Mouse (Mus musculus) hindbrain, embryonic 13.5 days (tissue): ENCODE data around the gene Kcnk7. TPM values are rescaled to one million over a fixed set of nuclear protein-coding genes. Genes with fewer than 3 reads are reported as not detected.

ENCODE experiments used
- ATAC-seq: fragments of 200-750 bp; cut with Nextera tagmentation; 2 replicates; pipeline ENCODE4 v1.8.0; 2017; ENCODE audit warnings: moderate TSS enrichment; ENCODE audit not compliant: low FRiP score
- H3K27ac ChIP-seq: fragments of 300-500 bp; sonication (generic); 2 replicates; pipeline ENCODE4 v1.5.1; 2015; ENCODE audit warnings: inconsistent platforms, mild to moderate bottlenecking, moderate library complexity
- H3K27me3 ChIP-seq: fragments of 300-500 bp; sonication (generic); 2 replicates; pipeline ENCODE4 v1.6.1; 2015; ENCODE audit warnings: mild to moderate bottlenecking, inconsistent platforms
- H3K36me3 ChIP-seq: fragments of 300-500 bp; sonication (generic); 2 replicates; pipeline ENCODE4 v1.6.1; 2015; ENCODE audit warnings: mild to moderate bottlenecking, inconsistent platforms
- H3K4me1 ChIP-seq: fragments of 300-500 bp; sonication (generic); replicated peaks from 2 replicates; pipeline ENCODE4 v1.6.1; 2015; ENCODE audit warnings: inconsistent platforms
- H3K4me2 ChIP-seq: fragments of 300-500 bp; sonication (generic); 2 replicates; pipeline ENCODE4 v1.6.1; 2015; ENCODE audit warnings: inconsistent platforms, mild to moderate bottlenecking, moderate library complexity
- H3K4me3 ChIP-seq: fragments of 300-500 bp; sonication (generic); 2 replicates; pipeline ENCODE4 v1.5.1; 2015; ENCODE audit warnings: mild to moderate bottlenecking, inconsistent platforms
- H3K9ac ChIP-seq: fragments of 300-500 bp; sonication (generic); 2 replicates; pipeline ENCODE4 v1.6.1; 2015; ENCODE audit warnings: mild to moderate bottlenecking, inconsistent platforms
- H3K9me3 ChIP-seq: fragments of 300-500 bp; sonication (generic); 2 replicates; pipeline ENCODE4 v1.6.1; 2016; ENCODE audit warnings: inconsistent platforms
- WGBS: fragments of 180-500 bp; shearing (Covaris S2); methylation state at CpG from one replicate; pipeline ENCODE4 v1.1.7; 2015; 5-methylcytosine and 5-hydroxymethylcytosine counted together
- polyA plus RNA-seq: library from polyadenylated mRNA; unstranded; fragments of >200 nt; fragmentation: Nextera tagmentation; extraction: Ambion mirVana; gene quantifications from 2 replicates; pipeline ENCODE4 v1.2.1, GENCODE M21; 2015

The Kcnk7 gene
- polyA plus RNA-seq, 1 experiment from 2014 or later = 0.44 TPM

- H3K9me3 ChIP-seq = no peaks in the 10 kb centered on the region
- peaks cover 67% of the 10 kb centered on the region for H3K36me3 ChIP-seq
- H3K4me3 ChIP-seq = peak overlapping the region; percentile 11; the same call in 1 of the 2 replicates
- peak; percentile 72 for ATAC-seq
- H3K27ac ChIP-seq = no peak overlapping the region
- WGBS = 17% methylated on average over 43 of the region's 43 CpGs
- peak overlapping the region; percentile 40; the same call in 1 of the 2 replicates for H3K9ac ChIP-seq
- H3K4me1 ChIP-seq = peaks cover 26% of the 10 kb centered on the region
- no peaks in the 10 kb centered on the region for H3K27me3 ChIP-seq
- peak overlapping the region; percentile 38 for H3K4me2 ChIP-seq
Measured at GRCm38 (mm10) chr19:5715793-5716688, 11.9 kb downstream of the Kcnk7 start.

- 0 out of 2 replicates have a peak overlapping the region, but pooled peaks have one; percentile 19 for H3K27ac ChIP-seq
- no peak for ATAC-seq
Measured at GRCm38 (mm10) chr19:5716955-5717354, 12.8 kb downstream of the Kcnk7 start.

DNA sequence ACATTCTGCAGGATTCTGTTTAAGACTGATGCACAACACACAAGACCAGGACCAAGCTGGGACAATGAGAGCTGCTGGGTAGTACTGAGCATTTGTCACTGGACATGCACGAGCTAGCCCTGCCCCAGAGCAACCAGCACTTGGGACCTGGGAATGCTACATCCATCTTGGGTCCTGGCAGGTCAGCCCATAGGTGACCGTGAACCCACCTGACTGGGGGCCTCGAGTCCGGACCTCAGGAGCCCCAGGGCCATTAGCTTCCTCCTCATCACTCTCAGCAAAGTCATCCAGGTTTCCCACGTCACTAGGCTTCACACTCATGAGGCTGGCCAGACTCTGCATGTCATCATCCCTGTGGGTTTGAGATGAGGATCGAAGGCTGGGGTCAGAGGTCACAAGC lies 17.1 kb downstream of the Kcnk7 start:
- Histone ChIP-seq H3K4me3 (no peak overlapping the region), H3K9ac (0 out of 2 replicates have a peak overlapping the region, but pooled peaks have one; percentile 24), H3K27ac (no peak overlapping the region), H3K4me2 (no peak overlapping the region), H3K36me3 (peaks cover 80% of the 10 kb centered on the region), H3K9me3 (no peaks in the 10 kb centered on the region), H3K4me1 (peaks cover 32% of the 10 kb centered on the region), H3K27me3 (no peaks in the 10 kb centered on the region)
- no peak for ATAC-seq
- WGBS = 93% methylated on average over 6 of the region's 6 CpGs

More at GRCm38 (mm10) chr19:5716955-5717354, 12.8 kb downstream of the Kcnk7 start:
- Histone ChIP-seq H3K9me3 (no peaks in the 10 kb centered on the region), H3K27me3 (no peaks in the 10 kb centered on the region), H3K9ac (peak overlapping the region; percentile 56; the same call in 1 of the 2 replicates), H3K4me3 (no peak overlapping the region), H3K4me2 (no peak overlapping the region), H3K4me1 (peaks cover 26% of the 10 kb centered on the region), H3K36me3 (peaks cover 70% of the 10 kb centered on the region)
- WGBS = 56% methylated on average over 10 of the region's 10 CpGs

DNA sequence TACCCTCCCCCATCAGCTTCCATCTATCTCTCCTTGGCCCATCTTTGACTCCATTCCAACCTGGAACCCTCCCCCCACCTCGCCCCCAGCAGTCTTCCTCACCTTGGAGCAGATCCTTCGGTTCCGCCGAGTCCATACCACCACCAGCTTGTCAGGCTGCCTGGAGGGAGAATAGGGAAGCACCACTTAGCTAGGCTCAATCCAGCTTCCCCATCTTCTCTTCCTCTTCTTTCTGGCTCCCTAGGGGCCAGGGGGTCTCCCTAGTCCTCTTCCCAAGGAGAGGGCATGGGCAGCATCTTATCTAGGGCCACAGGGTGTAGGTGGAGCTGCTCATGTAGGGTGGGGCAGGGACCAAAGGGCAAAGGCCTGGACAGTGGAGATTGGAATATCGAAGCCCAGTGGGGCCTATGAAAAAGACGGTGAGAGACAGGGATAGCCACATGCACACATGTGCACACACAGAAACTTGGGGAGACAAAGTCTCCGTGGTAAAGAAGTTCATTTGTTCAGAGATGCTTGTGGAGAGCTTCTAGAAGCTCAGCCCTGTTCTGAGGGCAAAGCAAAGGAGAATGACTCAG lies 18.8 kb downstream of the Kcnk7 start:
- Histone ChIP-seq H3K4me2 (no peak overlapping the region), H3K9me3 (no peaks in the 10 kb centered on the region), H3K9ac (no peak overlapping the region; the same call in 1 of the 2 replicates), H3K36me3 (peaks cover 74% of the 10 kb centered on the region), H3K27ac (no peak overlapping the region), H3K27me3 (no peaks in the 10 kb centered on the region), H3K4me1 (peaks cover 37% of the 10 kb centered on the region), H3K4me3 (no peak overlapping the region)
- ATAC-seq = no peak
- WGBS = 91% methylated on average over 7 of the region's 7 CpGs

DNA sequence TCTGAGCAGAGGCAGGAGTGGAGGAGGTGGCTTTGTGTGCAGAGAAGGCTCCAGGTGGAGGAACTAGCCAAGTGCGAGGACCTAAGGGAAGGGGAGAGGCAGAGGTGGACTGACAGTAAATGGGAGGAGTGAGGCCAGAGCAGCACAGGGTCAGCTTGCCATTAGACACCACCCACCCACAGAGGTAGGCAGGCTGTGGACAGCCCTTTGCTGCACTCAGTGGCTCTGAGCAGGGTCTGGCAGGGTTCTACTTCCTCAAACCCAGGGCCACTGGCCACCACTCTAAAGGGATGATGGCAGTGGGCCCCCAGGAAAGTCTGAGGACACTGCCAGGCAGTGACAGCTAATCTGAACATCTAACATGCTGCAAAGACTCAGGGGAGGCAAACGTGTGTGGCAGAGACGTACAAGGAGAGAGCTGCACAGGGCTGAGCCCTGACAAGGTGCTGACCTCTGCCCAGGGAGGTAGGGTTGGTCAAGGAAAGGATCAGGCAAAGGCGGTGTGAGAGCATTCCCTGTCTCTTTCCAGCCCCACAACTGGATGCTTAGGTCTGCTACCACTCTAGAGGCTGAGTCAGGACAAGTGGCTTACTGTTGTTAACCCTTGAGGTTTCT lies 19.9 kb downstream of the Kcnk7 start:
- H3K4me3 ChIP-seq = no peak overlapping the region
- H3K36me3 ChIP-seq = peaks cover 66% of the 10 kb centered on the region
- WGBS = 72% methylated on average over 4 of the region's 4 CpGs
- H3K4me1 ChIP-seq = peaks cover 46% of the 10 kb centered on the region
- no peaks in the 10 kb centered on the region for H3K27me3 ChIP-seq
- no peak overlapping the region for H3K27ac ChIP-seq
- peak overlapping the region; percentile 99; the same call in 1 of the 2 replicates for H3K4me2 ChIP-seq
- peak overlapping the region; percentile 100; the same call in 1 of the 2 replicates for H3K9ac ChIP-seq
- ATAC-seq = no peak
- no peaks in the 10 kb centered on the region for H3K9me3 ChIP-seq

DNA sequence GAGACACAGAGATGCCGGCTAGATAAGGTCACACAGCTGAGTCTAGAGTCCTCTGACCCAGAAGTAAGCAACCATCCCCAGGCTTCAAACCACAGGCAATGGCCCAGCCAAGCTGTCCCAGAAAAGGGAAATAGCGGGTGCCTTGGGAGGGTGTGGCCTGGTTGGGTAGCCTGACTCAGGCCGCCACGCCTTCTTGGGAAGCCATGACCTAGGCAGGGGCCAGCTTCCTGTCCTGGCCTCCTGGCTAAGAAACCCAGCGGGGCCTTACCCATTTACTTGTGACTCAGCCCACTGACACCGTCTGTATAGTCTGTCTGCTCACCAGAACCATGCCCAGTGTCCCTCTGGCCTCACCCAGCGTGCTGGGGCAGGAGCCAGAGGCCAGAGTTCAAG lies 20.4 kb downstream of the Kcnk7 start:
- 67% methylated on average over 7 of the region's 7 CpGs for WGBS
- H3K27me3 ChIP-seq = no peaks in the 10 kb centered on the region
- H3K4me1 ChIP-seq = peaks cover 46% of the 10 kb centered on the region
- peak overlapping the region; percentile 99 for H3K4me2 ChIP-seq
- peaks cover 61% of the 10 kb centered on the region for H3K36me3 ChIP-seq
- ATAC-seq = no peak
- H3K9me3 ChIP-seq = no peaks in the 10 kb centered on the region
- peak overlapping the region; percentile 100 for H3K9ac ChIP-seq
- H3K27ac ChIP-seq = no peak overlapping the region
- H3K4me3 ChIP-seq = peak overlapping the region; percentile 96; the same call in 1 of the 2 replicates

DNA sequence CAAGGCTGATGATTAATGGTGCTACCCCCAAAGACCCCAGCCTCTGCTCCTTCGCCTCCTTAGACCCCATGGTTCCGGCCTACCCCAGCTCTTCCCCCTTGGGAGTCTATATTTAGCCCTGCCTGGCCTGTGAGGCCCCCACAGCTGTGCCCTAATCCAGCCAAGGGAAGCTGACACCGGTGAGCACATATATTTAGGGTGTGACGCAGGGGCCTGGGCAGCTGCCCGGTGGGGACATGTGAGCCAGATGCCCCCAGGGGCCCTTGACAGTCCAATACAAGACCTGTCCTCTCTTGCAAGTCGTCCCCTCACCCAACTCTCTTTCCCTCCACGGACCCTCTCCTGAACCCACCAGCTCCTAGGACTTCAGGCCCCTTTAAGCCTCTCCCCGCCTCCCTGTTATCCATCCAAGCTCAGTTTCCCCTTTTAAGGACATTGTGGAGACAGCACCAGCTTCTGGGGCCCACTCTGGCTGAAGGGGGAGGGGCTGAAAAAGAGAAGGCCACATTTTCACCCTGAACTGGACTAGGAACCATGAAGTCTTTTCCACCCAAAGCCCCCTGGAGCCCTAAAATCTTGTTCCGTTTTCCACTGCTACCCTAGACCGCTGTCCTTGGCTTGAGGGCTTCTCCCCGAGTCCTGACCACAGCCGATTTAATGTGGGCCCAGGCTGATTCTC lies 21.0 kb downstream of the Kcnk7 start:
- ATAC-seq = no peak
- 77% methylated on average over 12 of the region's 12 CpGs for WGBS
- Histone ChIP-seq H3K9ac (peak overlapping the region; percentile 100), H3K36me3 (peaks cover 55% of the 10 kb centered on the region), H3K4me2 (peak overlapping the region; percentile 99), H3K9me3 (no peaks in the 10 kb centered on the region), H3K4me3 (peak overlapping the region; percentile 96), H3K27ac (no peak overlapping the region), H3K27me3 (no peaks in the 10 kb centered on the region), H3K4me1 (peaks cover 52% of the 10 kb centered on the region)

DNA sequence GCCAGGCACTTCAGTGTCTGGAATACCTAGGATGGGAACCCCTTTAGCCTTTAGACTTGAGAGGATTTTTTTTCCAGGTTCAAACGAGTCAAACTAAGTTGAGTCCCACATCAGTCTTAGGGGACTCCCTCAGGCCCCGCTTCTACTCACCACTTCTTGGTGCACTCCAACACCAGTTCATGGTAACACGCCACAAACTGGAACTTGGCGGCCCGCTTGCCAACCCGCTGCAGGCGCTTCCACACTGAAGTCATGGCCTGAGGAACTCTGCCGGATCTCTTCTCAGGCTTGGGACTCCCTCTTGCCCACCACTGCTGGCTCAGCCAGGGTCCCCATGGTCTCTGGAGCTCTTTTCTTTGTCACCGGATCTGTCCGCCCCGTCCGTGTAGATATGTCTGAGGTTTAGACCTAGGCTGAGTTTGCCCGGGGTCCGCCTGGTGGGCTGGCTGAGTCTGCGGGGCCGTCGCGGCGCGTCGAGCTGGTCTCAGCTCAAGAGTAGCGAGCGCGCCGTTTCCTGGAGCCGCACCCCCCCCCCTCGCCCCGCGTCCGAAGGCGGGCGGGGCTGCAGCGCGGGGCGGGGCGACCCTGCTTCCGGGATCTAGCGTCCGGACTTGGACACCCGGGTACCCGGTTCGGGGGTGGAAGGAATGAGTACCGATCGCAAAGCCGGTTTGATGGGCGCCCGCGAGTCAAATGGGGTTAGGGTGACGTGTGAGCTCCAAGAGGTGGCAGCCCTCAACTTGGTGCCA lies 21.8 kb downstream of the Kcnk7 start, which contains the start of gene Ehbp1l1:
Ehbp1l1 (minus strand) TSS at position 551 of the 749 bp plus-strand sequence.
- ATAC-seq = no peak
- H3K4me2 ChIP-seq = peak within 1 kb of the TSS; percentile 99
- H3K27me3 ChIP-seq = no peaks in the 10 kb centered on the region
- peak within 1 kb of the TSS; percentile 100 for H3K9ac ChIP-seq
- peaks cover 47% of the 10 kb centered on the region for H3K36me3 ChIP-seq
- H3K4me3 ChIP-seq = peak within 1 kb of the TSS; percentile 96
- H3K4me1 ChIP-seq = peaks cover 60% of the 10 kb centered on the region
- 17% methylated on average over 45 of the region's 49 CpGs for WGBS
- H3K27ac ChIP-seq = 0 out of 2 replicates have a peak within 1 kb of the TSS, but pooled peaks have one; percentile 44
- H3K9me3 ChIP-seq = no peaks in the 10 kb centered on the region

GRCm38 (mm10) chr19:5726961-5727578 lies 22.9 kb downstream of the Kcnk7 start:
- Histone ChIP-seq H3K4me3 (peak overlapping the region; percentile 96), H3K9ac (peak overlapping the region; percentile 100), H3K9me3 (no peaks in the 10 kb centered on the region), H3K4me1 (peaks cover 67% of the 10 kb centered on the region), H3K27ac (peak overlapping the region; percentile 44; the same call in 1 of the 2 replicates), H3K4me2 (peak overlapping the region; percentile 99), H3K27me3 (no peaks in the 10 kb centered on the region), H3K36me3 (peaks cover 36% of the 10 kb centered on the region)
- ATAC-seq = no peak
- 82% methylated on average over 15 of the region's 15 CpGs for WGBS

GRCm38 (mm10) chr19:5727701-5728100 lies 23.5 kb downstream of the Kcnk7 start:
- no peak for ATAC-seq
- Histone ChIP-seq H3K36me3 (peaks cover 30% of the 10 kb centered on the region), H3K4me2 (peak overlapping the region; percentile 99), H3K9ac (peak overlapping the region; percentile 100), H3K4me3 (peak overlapping the region; percentile 96), H3K4me1 (peaks cover 67% of the 10 kb centered on the region), H3K9me3 (no peaks in the 10 kb centered on the region), H3K27ac (peak overlapping the region; percentile 98), H3K27me3 (no peaks in the 10 kb centered on the region)
- 3% methylated on average over 14 of the region's 14 CpGs for WGBS
